Mouse (Mus musculus) A20 (cell line): ENCODE measurements around the gene Os9.
"Not testable (repeated sequence)": the region's sequence is repeated elsewhere in the genome, so short reads cannot be mapped to it uniquely, and the experiment has no call there.

ENCODE experiments used
- DNase-seq: peaks from one replicate; pipeline ENCODE4 v3.0.0-alpha.2; 2011; ENCODE audit warnings: low read depth, low spot score

Gene Os9

DNA sequence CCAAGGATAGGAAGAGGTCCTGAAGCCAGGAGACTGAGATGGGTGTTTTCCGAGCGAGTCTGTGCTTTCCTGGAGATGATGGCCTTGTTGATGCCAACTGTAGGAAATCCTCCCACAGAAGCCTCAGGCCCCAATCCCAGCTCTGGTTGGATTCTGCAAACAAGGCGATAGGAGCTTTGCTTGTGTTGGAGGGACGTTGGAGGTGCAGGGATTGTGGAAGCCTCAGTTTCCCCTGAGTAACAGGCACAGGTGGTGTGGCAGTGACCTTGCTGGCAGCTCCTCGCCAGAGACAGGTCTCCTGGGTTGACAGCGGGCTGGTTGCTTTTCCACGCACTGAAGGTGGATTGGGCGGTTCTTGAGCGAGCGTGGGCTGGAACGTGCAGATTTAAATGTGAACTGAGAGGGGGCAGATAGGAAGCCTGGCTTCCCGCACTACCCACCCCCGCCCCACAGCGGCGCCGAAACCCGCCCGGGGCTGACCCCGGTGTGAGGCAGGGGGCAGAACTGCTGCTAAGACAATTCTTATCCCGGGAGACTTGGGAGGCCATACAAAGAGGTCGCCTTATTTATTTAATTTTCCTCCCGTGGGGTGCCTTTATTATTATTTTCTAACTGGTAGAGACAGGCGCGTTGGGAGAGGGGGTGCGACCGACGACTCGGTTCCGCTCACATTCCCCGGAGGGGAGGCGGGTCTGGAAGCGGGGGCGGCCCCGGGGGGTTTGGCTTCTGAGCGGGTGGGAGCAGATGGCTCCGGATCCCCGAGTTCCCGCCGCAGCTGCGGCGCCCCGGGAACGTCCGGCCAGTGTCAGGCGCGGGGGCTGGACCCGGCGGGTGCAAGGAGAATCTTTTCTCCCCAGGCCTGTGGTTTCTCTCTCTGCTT lies 39.8 kb downstream of the Os9 start:
- DNase-seq: no peak

DNA sequence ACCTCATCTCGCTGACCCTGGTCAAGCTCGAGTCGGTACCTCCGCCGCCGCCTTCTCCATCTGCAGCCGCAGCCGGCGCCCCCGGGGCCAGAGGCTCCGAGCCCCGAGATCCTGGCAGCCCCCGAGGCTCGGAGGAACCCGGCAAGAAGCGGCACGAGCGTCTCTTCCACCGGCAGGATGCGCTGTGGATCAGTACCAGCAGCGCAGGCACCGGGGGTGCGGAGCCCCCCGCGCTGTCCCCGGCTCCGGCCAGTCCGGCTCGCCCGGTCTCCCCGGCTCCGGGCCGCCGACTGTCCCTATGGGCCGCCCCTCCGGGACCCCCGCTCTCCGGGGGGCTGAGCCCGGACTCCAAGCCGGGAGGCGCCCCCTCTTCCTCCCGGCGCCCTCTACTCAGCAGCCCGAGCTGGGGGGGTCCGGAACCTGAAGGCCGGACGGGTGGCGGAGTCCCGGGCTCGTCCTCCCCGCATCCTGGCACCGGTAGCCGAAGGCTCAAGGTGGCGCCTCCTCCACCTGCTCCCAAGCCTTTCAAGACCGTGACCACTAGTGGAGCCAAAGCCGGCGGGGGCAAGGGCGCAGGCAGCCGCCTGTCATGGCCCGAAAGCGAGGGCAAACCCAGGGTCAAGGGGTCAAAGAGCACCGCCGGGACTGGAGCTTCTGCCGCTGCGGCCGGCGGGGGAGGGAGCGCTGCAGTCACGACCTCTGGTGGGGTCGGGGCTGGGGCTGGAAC lies 41.1 kb downstream of the Os9 start:
- no peak for DNase-seq

DNA sequence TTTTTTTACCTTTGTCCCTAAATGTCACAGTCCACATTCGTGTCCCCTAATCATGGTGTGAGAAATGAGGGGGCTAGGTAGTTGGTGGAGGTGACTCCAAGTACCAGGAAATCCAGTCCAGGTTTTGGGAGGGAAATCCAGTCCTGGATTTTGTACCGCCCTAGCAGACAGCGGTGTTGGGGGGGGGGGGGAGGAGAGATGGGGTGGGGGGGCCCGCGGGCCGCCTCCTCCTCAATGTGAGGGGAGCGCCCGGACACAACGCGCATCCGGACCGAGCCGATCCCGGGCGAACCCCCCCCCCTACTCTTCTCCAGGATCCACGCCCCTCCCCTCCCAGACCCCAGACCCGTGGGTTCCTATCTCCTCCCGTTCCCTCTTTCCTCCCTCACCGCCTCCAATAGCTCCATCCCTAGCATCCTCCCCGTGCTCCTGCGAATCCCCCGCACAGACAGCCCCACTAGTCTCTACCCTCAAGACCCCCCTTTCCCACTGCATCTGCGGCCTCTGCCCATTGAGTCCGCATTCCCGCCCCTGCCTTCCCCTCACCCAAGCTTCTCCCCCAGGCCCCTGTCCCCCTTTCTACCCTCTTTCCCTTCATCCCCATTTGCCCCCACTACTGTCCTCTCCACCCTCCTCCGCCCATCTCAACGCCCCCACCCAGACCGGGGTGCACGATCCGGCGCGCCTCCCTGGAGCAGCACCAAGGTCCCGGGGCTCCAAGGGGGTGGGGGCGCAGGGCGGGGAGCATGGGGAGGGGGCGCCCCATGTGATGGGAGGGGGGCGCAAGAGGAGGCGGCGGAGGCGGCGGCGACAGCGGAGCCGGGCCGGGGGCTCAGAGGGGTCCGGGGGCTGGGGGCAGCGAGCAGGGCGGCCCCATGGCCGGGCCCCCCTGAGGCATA lies 42.0 kb downstream of the Os9 start:
- DNase-seq: no peak

DNA sequence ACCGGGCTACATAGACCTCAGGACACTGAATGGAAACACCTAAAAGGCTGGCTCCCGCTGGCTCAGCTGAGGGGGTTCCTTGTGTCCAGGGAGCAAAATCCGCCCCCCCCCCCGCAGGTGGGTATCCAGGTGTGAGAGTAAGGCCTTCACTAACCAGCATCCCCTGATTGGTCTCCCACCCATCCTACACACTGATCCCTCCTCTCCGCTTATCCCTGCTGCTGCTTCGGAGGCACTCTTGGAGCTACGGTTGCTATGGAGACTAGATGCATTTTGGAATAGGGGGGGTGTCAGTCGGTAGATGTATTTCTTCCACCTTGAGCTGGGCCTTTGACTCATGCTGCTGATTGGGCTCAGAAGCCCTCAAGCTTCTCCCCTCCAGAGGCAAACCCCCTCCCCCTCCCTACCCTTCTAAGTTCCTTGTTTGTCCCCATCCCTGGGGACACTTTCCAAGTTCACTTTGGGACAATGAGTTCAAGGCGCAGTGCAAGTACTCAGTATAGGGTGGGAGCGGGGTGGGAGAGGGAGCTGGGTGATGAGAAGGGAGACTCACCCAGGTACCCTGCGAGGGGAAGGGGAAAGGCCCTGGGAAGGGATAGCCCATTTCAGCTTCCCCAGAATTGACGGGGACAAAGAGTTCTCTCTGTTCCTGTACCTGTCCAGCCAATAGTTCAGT lies 42.8 kb downstream of the Os9 start:
- DNase-seq: no peak

DNA sequence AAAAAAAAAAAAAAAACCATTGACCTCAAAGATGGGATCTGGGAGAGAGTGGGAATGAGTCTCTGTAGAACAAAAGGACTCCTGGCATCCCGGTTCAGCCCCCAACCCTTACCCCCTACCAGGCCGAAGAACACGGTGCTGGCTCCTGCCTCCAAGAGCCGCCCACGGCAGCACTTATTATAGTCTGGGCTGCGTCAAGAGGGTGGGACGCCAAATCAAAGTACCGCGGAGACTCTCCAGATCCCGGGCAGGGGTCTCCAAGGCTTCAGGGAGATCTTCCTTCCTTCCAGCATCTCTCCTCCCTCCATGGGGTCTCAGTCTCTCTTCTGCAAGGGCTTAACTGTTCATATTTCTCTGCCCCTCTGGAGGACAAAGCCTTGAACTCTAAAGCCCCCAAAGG lies 43.4 kb downstream of the Os9 start:
- no peak for DNase-seq

GRCm38 (mm10) chr10:127076082-127076481 lies 44.8 kb downstream of the Os9 start:
- DNase-seq: peak; percentile 39

DNA sequence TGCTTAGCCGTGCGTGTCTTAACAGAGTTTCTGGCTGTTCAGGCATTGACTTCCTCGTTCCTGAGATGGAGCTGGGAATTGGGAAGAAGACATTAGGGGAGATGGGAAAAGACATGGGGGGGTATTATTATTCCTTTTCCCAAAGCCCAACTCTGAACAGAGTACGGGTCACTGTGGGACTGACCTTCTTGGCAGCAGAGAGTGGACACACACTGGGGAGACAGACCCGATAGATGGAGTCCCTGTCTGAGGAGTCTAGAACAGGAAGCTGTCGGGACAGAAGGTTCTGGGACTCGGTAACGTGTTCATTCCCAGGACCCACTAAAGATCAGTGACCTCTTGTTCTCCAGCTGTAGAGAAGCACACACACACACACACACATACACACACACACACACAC lies 45.3 kb downstream of the Os9 start:
- peak; percentile 16 for DNase-seq

DNA sequence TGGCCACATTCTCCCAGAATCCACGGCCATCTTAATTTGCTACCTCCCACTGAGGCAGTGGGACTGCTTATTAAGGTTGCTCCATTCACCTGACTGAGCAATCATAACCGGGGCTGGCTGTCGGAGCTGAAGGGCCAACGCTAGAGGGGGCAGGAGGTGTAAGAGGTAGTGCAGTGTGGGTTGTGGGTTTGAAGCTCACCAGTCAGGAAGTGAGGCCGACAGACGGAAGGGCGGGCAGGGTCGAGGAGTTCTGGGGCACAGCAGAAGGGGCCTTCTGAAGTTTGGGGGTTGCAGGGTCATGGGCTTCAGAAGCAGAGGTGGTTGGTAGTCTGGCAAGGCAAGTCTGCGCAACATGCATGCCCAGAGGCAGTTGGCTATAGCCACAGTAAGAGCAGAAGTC lies 45.9 kb downstream of the Os9 start, which contains the start of gene Agap2:
Gene Agap2, plus strand, starts transcription at position 205 of the 400 bp plus-strand sequence.
- DNase-seq: peak; percentile 83

- no peak for DNase-seq
Measured at GRCm38 (mm10) chr10:127073981-127074380, 47.0 kb downstream of the Os9 start.

- not testable (repeated sequence) for DNase-seq
Measured at GRCm38 (mm10) chr10:127072969-127073368, 48.0 kb downstream of the Os9 start.

DNA sequence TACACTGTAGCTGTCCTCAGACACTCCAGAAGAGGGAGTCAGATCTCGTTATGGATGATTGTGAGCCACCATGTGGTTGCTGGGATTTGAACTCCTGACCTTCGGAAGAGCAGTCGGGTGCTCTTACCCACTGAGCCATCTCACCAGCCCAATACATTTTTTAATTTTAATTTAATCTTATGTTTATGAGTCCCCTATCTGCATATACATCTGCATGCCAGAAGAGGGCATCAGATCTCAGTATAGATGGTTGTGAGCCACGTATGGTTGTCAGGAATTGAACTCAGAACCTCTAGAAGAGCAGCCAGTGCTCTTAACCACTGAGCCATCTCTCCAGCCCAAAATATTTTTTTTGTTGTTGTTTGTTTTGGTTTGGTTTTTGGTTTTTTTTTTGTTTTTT lies 48.7 kb downstream of the Os9 start:
- not testable (repeated sequence) for DNase-seq

DNA sequence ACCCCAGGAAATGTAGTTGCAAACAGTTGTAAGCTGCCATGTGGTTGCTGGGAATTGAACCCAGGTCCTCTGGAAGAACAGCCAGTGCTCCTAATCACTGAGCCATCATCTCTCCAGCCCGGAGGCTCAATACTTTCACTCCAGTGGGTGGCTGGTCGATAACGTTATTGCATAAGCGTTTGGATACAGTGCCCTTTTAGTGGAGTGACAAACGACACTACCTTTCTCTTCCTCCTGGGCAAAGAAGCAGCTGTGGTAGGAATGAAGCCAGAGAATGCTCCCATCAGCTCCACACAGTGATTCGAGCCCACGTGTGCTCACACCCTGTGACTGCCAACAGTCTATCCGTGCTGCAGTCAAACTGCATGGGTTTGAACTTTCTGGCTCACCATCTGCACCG lies 49.7 kb downstream of the Os9 start:
- DNase-seq: no peak

DNA sequence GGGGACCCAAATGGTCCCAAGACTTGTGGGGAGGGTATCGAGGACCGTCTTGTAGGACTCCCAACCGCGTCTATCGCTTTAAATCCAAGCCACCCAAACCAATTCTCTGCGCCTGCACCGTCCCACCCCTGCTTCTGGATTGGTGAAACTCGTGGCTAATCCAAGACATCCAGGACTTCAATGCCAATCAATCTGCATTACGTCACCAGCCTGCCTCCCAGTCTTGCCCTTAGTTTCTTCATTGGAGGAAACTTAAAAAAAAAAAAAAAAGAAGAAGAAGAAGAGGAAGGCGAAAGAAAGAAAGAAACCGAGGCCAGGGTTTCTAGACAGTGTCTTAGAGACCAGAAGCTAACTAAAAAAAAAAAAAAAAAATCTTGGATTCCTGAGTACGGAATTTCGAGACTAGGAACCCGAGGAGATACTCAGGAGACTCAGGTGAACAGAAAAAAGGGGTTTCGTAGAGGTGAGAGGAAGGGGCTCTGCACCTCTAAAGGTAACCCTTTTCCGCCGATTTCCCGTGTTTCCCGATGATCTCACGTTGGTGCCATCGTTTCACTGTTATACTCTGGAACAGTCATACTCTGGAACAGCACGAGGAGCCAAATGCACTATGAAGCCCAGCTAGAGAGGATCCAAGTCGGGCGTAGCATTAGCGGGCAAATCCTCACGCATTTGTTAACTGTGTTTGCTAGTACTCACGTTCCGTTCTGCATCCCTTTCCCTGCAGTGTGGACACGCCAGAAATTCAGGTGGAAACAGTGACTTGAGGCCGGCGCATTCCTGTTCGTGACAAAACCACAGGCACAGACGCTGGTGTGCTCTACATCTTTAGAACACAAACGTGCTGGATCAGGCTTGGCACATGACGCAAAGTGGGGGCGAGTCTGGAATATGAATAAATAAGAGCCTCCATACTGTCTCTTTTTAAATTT lies 50.5 kb downstream of the Os9 start, which contains the start of gene Tspan31:
Gene Tspan31, minus strand, starts transcription at position 75 of the 932 bp plus-strand sequence.
- peak; percentile 91 for DNase-seq

DNA sequence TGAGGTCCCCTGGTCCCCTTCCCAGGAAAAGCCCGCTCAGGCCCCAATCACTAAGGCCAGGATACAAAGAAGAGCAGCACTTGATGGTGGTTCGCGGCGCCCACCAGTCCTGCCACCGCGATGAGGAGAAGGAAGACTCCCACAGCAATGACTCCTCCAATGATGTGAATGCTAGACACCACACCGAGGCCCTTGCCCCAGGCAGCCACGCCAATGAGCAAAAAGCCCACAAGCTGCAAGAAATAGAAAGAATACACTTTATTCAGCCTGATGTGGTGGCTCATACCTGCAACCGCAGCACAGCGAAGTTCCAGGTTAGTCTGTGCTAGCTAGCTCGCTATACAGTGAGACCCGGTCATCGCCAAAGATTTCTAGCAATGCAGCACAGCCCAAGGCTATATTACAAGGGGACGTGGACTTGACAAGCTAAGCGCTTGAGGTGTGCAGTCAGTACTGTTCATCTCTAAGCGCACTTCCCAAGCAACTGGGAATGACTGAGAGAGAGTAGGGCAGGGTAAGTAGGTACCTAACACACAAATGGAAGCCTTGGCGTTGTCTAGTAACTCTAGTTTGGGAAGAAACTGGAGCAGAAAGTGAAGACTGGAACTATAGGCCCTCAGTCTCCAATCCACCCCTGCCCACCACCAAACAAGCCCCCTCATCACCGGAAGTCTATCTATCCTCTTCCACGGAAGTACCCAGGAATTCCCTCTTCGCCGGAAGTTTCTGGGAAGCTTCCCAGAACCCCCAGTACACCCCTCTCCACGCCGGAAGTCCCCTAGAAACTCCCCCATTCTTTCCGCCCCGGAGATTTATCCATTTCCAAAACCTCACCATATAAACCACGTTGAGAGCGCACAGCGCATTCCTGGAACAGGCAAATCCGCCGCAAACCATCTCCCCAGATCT lies 51.4 kb downstream of the Os9 start:
- DNase-seq: peak; percentile 65

DNA sequence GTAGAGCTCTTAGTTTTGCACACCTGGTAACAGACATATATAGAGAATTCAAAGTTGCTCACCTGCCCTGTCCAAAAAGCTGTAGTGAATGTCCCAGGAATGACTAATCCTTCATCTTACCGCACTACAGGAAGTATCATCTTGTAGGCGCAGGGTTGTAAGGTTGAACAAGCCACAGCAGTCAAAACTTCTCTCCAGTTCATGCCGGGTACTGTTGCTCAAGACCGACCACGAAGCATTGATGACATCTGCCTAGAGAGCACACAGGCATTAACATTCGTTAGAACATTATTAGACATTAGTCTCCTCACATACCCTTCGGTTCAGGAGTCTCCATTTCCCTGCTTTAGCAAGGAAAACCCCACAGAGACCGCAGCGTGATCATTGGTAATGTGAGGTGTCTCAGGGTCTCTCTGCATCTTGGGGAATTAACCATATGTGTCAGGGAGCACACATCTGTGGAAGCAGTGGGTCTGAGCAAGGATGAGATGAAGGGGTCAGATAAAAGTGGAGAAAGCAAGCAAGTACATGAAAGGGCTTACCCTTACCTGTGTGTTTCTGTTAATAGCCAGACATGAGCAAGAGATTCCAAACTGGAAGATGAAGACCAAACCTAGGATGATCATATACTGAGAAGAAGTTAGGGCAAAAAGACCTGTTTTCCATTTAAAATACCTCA lies 52.4 kb downstream of the Os9 start:
- no peak for DNase-seq

DNA sequence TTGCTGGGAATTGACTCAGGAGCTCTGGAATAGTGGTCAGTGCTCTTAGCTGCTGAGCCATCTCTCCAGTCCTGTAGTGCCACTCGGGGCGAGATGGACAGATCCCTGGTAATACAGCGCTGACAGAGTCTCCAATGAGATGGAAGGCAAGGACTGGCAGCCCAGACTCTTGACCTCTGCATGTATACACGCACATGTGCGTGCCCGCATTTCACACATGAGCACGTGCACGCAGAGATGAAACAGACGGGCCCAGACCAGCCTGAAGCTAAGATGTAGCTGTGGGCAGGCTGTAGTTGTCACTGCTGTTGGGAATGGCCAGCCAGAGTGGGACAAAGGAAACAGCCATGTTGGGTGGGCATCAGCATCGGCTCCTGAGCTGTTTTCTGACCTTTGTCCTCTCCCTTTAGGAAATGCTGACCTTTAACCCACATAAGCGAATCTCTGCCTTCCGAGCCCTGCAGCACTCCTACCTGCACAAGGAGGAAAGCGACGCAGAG lies 54.4 kb downstream of the Os9 start:
- no peak for DNase-seq

DNA sequence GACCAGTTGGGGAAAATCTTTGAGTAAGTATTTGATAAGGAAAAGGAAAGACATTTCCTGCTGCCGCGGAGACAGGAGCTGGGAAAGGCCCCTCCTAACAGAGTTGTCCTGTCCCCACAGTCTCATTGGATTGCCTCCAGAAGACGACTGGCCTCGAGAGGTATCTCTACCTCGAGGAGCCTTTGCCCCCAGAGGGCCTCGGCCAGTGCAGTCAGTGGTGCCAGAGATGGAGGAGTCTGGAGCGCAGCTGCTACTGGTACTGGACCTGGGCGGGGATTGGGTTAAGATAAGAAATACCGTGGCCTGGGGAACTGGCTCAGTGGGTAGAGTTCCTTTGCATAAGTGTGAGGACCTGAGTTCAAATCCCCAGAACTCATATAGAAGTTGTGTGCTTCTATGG lies 55.0 kb downstream of the Os9 start:
- no peak for DNase-seq
